Mouse (Mus musculus) liver, adult 10 weeks (tissue): ENCODE measurements around the gene Gm6812. TPM values are rescaled to one million over a fixed set of nuclear protein-coding genes. Genes with fewer than 3 reads are reported as not detected.

ENCODE experiments used
- polyA plus RNA-seq: library from polyadenylated mRNA; stranded (reverse); fragments of 350-450 nt; fragmentation: Illumina TruSeq; extraction: RNeasy Lipid Tissue Mini Kit (QIAGEN cat#74804); gene quantifications from one replicate; pipeline ENCODE4 v1.2.3, GENCODE M21; 2014; ENCODE audit warnings: low read depth, low replicate concordance

Gm6812 gene
- polyA plus RNA-seq: not detected

DNA sequence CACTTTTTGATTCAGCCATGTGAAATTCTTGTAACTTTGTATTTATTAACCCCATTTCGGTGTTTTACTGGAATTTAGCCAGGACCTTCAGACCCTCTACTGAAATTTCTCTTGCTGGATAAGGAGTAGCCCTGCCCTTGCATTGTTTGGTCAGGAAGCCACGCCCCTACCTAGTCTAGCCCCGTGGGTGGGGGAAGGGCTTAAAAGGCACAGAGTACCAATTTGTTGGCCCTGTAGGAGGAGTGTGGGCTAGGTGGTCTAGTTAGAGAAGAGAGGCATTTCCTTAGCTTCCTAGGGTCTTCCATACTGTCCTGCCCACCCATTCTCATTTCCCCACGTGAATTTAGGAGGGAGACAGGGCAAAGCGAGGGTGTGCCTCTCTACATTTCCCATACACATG lies at the start of gene Gm6812:
Gene Gm6812 (minus strand): TSS at position 101 of the 400 bp plus-strand sequence.

Other genes starting within 250 kb of the Gm6812 start
- gene Fmr1, start 214.5 kb downstream of the Gm6812 start, polyA plus RNA-seq: 40.3 TPM
- not detected for gene Fmr1nb, start 131.2 kb downstream of the Gm6812 start, polyA plus RNA-seq
- gene Gm14698, start 72.0 kb downstream of the Gm6812 start, polyA plus RNA-seq: 1.1 TPM